Mouse (Mus musculus) neural tube, embryonic 10.5 days (tissue): ENCODE measurements around the gene Rgs6.

Experiments used
- DNase-seq: peaks from one replicate; pipeline ENCODE4 v3.0.0-alpha.2; 2017; ENCODE audit warnings: low spot score; ENCODE audit errors: extremely low spot score

The Rgs6 gene

DNA sequence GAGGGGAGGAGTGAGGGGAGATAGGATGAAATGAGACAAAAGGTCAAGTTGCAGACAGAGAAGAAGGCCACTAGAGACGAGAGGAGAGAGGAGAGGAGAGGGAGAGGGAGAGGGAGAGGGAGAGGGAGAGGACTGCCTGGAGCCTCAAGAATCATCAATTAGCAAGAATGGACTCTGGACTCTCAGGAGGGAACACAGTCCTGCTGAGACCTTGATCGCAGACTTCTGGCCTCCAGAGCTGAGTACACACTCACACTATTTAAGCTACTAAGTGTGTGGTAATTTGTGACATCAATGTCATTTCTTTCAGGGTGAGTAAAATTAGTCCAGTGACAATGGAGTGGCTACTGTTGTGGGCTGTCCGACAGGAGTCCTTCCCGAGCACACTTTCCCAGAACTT is 495.3 kb downstream of the Rgs6 start:
- DNase-seq, result no peak

DNA sequence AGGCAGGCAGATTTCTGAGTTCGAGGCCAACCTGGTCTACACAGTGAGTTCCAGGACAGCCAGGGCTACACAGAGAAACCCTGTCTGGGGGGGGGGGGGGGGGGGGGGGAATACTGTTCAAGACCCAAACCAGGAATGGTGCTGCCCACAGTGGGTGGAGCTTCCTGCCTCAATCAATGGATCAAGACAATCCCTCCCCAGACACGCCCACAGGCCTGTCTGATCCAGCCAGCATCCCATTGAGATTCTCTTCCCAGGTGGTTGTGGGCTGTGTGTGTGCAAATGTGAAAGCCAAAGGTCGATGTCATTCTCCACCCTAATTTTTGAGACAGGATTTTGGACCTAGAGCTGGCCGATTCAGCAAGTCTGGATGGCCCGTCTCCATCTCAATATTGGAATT is 496.5 kb downstream of the Rgs6 start:
- DNase-seq, result no peak

GRCm38 (mm10) chr12:83087010-83087409 is 498.9 kb downstream of the Rgs6 start:
- no peak for DNase-seq

DNA sequence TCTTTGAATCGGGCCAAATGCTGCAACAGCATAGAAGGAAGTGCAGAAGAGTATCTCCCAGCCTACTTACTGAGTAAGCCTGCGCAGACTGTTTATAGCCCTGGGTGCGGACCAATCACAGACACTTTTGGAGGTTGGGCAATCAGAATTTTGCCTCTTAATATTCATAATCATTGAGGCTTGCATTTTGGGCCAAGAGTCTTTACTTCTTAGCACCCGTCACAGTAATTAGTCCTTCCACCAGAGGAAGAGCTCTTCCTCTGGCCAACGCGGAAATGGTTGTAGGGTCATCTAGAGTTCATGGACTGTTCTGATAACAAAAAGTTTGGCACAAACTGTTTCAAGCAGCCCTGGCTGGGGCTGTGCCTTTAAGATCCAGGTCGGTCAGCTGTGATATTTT is 499.5 kb downstream of the Rgs6 start:
- no peak for DNase-seq

GRCm38 (mm10) chr12:83092001-83092400 is 503.9 kb downstream of the Rgs6 start:
- no peak for DNase-seq

GRCm38 (mm10) chr12:83097787-83098186 is 509.7 kb downstream of the Rgs6 start:
- DNase-seq, result no peak

- no peak for DNase-seq
Observed at GRCm38 (mm10) chr12:83098646-83099371, 510.7 kb downstream of the Rgs6 start.

- no peak for DNase-seq
Observed at GRCm38 (mm10) chr12:83099920-83100319, 511.8 kb downstream of the Rgs6 start.

DNA sequence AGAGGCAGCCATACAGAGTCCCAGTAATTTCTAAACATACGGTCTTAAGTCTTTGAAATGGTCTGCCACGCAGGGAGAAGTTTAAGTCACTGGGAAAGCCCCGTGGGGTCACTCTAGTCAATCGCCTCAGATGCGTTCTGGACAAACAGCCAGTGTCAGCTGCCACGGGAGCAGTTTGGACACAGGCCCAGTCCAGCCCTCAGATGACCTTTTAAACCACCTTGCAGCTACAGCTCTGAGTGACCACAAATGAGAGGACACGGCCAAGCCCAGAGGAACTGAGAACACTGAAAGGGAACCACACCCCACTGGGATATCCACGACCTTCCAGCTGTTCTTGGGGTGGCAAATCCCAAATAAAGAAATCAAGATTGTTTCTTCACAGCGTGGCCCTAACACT is 512.3 kb downstream of the Rgs6 start:
- no peak for DNase-seq

- DNase-seq, result no peak
Observed at GRCm38 (mm10) chr12:83100848-83101247, 512.8 kb downstream of the Rgs6 start.

GRCm38 (mm10) chr12:83105514-83106119 is 517.5 kb downstream of the Rgs6 start:
- DNase-seq, result no peak

GRCm38 (mm10) chr12:83106120-83106517 is 518.0 kb downstream of the Rgs6 start:
- DNase-seq, result no peak

DNA sequence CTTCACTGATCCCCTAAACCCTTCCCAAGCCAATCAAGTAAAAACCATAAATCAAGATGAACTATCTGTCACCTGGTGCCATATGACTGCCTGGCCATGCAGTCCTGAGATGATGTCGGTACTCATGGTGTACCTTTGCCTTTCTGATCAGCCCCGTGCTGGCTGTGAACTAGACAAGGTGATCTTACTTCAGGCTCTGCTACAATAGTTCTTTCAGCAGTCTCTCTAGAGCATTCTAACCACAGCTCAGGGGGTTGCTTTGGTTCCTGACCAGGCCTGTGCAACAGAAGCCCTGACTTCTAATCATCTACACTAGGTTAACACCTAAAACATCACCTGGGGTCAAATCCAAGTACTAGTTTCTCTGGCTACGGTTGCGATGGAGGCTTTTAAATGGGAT is 521.4 kb downstream of the Rgs6 start:
- DNase-seq, result no peak

- no peak for DNase-seq
Observed at GRCm38 (mm10) chr12:83109891-83110630, 522.0 kb downstream of the Rgs6 start.

DNA sequence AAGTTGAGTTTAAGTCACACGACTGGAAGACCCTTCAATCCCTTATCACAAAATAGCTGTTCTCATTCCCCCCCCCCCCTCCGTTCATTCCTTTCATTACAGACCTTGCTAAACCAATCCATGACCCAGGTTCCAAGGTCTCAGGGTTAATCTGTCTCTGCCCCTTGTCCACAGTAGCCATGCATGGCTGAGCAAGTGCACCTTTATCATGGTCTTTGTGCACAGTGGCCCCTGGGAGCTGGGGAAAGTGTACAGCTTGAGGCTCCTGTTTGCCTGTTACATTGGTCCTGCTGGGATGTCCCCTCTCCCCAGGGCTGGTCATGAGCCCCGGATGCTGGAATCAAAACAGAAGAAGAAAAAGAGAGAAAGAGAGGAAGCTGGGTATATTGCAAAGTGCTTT is 522.6 kb downstream of the Rgs6 start:
- no peak for DNase-seq

GRCm38 (mm10) chr12:83112283-83112682 is 524.2 kb downstream of the Rgs6 start:
- DNase-seq, result no peak

DNA sequence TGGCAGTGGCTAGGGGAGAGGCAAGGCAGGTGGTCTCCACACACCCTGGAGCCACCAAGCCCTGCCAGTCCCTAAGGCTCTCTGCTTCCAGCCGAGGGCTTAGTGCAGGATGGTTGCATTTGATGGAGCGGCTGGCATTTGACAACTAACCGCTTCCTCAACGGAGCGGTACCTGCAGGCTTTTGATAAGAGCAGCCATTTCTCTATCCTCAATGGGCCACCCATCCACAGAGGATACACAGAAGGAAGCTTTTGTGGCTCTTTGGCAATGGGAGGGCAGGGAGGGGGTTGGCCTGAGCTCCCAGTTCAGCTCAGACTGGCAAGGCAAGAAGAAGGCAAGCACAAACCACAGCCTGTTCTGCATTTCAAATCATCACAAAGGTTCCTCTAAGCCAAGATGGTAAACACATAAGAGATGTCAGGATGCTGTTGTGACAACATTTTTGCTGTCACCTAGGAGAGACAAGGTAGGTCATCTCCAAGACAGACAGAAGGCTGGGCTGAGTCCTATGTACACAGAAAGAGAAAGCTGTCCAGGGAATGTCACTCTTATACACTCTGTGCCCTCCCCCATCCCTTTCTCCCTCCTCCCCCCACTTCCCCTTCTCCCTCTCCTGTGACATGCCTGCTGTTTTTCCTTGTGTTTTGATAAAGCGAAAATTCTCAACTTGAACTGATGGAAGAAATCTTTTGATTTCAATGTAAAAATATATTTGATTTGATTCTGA is 525.0 kb downstream of the Rgs6 start:
- DNase-seq, result no peak

DNA sequence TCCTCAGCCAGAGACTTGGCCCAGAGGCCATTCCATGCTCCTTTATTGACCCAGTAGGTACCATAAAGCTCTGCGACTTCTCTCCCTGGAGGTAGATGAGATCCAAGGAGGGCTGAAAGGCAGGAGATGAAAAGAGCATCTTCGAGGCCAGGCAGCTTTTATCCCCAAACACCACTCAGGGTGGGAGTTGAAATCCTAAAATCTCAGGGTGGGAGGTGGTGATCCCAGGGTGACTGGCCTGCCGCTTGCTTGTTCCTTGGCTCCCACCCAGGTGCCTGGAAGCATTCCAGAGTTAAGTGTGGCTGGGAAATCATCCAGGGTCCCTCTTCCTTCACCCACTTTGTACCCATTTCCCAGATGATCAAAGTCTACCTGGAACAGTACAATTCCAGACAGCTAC is 525.9 kb downstream of the Rgs6 start:
- no peak for DNase-seq

DNA sequence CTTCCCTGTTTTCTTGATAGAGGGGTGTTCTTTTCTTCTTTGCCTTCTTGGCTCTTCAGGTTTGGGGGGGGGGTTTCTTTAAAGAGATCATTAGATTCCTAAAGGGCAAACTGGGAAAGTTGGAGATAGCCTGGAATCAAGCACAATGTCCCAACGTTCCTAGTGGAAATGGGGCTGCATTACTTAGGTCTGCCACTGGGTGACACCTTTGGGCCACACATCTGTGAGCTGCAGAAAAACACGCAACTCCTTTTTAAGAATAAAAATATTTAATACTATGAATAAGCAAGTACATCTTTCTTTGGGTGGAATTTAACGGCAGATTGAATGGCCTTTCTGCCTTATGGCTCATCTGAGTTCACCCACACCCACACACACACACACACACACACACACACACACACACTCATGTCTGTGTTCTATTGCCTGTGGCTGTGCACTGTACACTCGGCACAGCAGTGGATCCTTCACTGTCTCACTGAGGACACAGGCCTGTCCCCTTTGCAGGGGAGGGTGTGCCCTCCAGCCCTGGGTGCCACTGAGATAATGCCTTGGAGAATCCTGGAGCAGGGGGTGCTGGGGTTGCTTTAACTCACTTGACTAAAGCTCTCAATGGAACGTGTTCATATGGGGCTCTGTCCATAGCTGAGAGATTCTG is 526.4 kb downstream of the Rgs6 start:
- DNase-seq, result peak; percentile 55

- no peak for DNase-seq
Observed at GRCm38 (mm10) chr12:83124111-83124510, 536.0 kb downstream of the Rgs6 start.

- no peak for DNase-seq
Observed at GRCm38 (mm10) chr12:83125284-83125683, 537.2 kb downstream of the Rgs6 start.
